Mouse (Mus musculus): ENCODE results near the gene Aifm3. TPM values are rescaled to one million over a fixed set of nuclear protein-coding genes. Genes with fewer than 3 reads are reported as not detected.

Aifm3 gene
- total RNA-seq (2022), result under 1 TPM; 0.12 to 0.70 (median 0.28) TPM

GRCm38 (mm10) chr16:17489469-17490111 lies at the start of gene Aifm3:
TSS of gene Aifm3 (plus strand) at chr16:17489611.
- no peak for DNase-seq (ENCODE audit: low spot score in 2 of 2)

DNA sequence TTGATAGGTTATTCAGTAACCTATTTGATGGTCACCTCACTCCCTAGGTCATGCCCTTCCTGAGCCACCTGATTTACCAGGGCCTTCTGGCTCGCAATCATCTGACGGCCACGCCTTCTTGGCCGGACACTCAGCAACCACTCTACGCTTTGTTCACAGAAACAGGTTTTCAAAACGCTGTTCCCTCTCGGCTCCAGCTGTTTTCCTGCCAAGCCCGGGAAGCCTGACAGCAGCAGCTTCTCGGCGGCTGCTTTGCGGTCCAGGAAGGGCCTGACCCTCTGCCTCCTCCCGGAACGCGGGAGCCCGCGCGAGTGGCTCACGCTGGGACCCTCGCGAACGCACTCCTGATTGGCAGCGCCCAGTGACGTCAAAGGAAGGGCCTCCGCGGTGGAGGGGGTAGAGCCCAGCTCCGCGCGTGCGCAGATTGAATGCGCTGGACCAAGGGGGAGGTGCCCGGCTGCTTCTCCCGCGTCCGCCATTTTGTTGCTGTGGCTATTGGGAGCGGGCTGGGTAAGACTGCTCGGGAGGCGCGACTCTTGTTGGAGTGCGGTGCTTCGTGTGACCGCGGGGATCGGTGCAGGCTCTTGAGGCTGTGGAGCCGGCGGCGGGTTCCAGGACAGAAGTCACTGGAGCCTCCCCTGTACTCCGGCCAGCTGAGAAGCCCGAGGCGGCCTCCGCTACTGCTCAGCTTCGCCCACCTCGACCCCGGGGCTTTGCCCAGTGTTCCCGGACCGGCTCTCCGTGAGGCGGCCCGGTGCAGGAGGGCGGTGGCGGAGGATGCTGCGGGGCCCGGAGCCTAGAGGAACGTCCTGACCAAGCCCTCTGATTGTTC lies 37.7 kb upstream of the Aifm3 start, which contains the start of gene Crkl:
TSS of gene Crkl (plus strand) at position 447 of the 832 bp plus-strand sequence.
- DNase-seq (ENCODE audit: low spot score in 2 of 2), result peak; percentile 92 to 95

GRCm38 (mm10) chr16:17452373-17452715 lies 37.1 kb upstream of the Aifm3 start:
- DNase-seq (ENCODE audit: low spot score in 2 of 2), result peak; percentile 10 to 19

- DNase-seq (ENCODE audit: low spot score in 2 of 2), result no peak
These were observed 32.5 kb upstream of the Aifm3 start for GRCm38 (mm10) chr16:17456901-17457300.

DNA sequence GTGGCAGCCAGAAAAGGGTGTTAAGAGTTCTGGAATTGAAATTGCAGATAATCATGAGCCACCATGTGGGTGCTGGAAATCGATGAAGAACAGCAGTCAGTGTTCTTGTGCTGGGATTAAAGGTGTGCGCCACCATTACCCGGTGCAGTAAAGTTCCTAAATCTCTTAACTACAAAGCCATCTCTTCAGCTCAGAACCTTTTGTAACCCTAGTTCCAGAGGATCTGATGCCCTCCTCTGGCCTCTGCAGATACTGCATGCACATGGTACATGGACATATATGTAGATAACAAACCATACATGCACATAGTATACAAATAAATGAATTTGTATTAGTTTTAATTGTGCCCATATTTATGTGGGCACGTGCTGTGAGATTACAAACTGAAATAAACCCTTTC lies 29.2 kb upstream of the Aifm3 start:
- DNase-seq (ENCODE audit: low spot score in 2 of 2), result no peak

GRCm38 (mm10) chr16:17461596-17461995 lies 27.8 kb upstream of the Aifm3 start:
- DNase-seq (ENCODE audit: low spot score in 2 of 2), result no peak

- DNase-seq (ENCODE audit: low spot score in 2 of 2), result no peak
These were observed 26.2 kb upstream of the Aifm3 start for GRCm38 (mm10) chr16:17463184-17463583.

DNA sequence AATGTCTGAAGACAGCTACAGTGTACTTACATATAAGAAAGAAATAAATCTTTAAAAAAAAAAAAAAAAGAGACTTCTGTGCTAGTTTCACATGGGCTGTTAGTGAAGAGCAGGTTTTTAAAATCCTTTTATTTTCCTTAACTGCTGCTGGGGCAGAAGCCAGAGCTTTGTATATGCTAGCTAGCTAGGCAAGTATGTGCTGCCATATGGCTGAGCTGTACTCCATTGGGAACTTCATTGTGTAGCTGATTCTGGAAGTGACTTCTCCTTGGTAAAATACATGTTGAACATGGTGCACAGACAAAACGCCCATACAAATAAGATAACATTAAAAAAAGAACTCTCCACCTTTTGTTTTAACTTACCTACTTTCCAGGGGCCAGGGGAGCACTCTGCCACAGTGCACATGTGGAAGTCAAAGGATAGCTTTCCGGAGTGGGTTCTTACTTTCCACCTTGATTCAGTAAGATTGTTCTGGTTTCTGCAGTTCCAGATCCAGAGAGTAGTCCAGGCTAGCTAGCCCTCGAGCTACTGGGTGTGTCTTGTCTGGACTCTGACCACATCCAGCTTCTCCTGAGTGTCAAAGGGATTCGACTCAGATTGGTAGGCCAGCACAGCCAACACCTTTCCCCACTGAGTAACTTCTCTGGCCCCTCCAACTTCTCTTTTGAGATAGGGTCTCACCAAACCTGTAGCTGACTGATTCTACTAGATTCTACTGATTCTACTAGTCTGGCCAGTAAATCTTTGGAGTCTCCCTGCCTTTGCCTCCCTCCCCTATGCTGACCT lies 22.3 kb upstream of the Aifm3 start:
- no peak for DNase-seq (ENCODE audit: low spot score in 2 of 2)

DNA sequence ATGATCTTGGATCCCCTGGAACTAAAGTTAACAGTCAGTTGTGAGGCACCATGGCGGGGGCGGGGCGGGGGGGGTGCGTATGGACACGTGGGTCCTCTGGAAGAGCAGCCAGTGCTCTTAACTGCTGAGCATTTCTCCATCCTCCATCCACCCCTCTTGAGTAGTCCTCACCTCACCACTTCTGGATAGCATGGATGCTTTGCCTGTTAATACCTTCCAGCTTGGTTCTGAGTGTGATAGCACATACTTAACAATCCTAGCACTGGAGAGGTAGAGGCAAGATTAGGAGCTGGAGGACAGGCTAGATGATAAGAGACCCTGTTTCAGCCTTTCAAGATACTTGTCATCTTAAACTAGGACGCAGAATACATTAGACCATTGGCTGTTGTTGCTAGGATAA lies 16.9 kb upstream of the Aifm3 start:
- no peak for DNase-seq (ENCODE audit: low spot score in 2 of 2)

- DNase-seq (ENCODE audit: low spot score in 2 of 2), result no peak
These were observed 15.3 kb upstream of the Aifm3 start for GRCm38 (mm10) chr16:17474091-17474490.

DNA sequence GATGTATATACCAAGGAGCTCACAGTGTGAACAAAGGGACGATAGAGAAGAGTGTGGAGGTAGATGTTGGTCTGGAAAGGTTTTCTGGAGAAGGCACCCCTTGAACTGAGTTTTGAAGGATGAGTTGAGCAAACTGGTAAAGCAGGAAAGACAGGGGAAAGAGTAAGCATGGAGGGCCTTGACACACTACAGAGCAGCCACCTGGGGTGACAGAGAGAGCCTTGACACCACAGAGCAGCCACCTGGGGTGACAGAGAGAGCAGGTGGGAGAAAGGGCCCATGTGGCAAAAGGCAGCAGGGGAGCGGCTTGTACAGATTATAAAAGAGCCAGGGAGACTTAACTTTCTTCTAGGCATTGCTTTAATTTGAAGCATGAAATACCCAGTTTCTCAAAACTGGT lies 14.7 kb upstream of the Aifm3 start:
- DNase-seq (ENCODE audit: low spot score in 2 of 2), result no peak

GRCm38 (mm10) chr16:17475326-17475725 lies 14.1 kb upstream of the Aifm3 start:
- DNase-seq (ENCODE audit: low spot score in 2 of 2), result no peak

DNA sequence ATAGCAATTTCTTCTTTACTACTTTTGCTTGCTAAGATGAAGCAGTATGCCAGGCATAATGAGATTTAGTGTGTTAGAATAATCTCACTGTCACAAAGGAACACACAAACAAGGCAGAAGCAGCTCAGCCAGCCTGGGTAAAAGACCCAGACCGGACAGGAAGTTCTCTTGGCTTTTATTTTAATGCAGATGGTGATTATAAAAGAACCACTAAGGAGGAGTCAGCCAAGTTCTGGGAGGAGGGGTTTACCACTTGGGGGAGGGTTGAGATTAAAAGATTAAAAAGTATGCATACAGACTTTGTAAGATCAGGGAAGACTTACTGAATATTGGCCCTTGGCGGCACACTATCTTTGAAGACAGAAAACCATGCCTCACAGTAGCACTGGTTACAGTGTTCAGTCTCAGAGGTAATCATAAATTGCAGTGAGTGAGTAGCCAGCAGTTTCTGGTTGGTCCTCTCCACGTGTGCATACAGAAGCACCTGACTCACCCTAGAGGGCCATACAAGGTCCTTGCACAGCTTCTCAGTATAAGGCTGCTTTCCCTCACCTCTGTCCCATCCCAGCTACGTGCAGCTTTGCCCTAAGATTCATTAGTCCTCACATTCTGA lies 11.0 kb upstream of the Aifm3 start:
- DNase-seq (ENCODE audit: low spot score in 2 of 2), result no peak

GRCm38 (mm10) chr16:17481465-17481864 lies 7.9 kb upstream of the Aifm3 start:
- no peak for DNase-seq (ENCODE audit: low spot score in 2 of 2)

DNA sequence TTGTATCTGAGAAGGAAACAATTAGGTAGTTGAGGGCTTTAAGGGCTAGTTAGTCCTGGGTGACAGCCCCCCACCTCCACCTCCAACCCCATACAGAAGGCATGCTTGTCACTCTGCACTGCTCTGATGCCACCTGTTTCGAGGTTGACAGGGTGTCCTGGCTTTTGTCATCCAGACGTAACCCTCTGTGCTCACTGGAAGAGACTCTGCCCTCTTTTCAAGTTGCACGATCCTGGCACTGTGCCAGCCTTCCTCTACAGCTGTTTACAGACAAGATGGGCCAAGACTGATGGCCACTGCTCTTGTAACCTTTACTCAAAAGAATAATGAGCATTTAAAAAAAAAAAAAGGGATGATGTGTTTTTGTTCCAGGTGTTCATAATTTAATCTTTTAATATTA lies 2.9 kb upstream of the Aifm3 start:
- no peak for DNase-seq (ENCODE audit: low spot score in 2 of 2)

DNA sequence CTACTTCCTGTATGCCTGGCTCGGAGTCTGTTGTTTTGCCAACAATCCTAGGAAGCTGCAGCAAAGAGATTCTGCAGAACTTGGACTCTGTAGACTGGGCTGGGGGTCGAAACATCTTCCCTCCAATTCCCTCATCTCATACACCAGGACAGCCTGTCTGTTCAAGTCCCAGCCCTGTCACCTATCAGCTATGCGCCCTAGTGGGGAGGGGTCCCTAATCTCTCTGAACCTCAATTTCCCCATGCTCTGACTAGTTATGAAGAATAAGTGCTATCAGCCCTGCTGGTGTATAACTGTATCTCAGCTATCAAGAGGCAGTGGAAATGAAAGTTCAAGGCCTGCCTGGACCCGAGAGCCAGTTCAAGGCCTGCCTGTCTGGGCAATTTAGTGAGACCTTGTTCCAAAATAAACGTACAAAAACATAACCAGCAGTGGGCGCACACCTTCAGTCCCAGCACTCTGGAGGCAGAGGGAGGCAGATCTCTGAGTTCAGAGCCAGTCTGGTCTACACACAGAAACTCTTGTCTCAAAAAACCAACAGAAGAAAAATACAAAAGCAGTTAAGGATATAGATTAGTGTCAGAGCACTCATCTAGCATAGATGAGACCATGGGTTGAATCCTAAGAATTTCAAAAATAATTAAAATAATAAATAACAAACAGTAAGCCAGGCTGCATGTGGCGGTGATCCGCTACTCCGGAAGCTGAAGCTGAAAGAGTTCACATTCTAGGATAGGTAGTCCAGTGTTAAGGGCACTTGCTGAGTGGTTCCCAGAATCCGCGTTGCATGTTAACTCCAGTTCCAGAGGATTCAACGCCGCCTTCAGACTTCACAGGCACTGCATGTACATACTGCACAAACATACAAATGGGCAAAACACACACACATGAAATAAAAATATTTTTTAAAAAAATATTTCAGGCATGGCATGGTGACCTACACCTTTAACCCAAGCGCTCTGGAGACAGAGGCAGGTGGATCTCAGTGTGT lies 638 bp upstream of the Aifm3 start:
- no peak for DNase-seq (ENCODE audit: low spot score in 2 of 2)

GRCm38 (mm10) chr16:17491154-17491553 lies 1.7 kb downstream of the Aifm3 start:
- no peak for DNase-seq (ENCODE audit: low spot score in 2 of 2)

- no peak for DNase-seq (ENCODE audit: low spot score in 2 of 2)
These were observed 2.6 kb downstream of the Aifm3 start for GRCm38 (mm10) chr16:17491896-17492561.

- DNase-seq (ENCODE audit: low spot score in 2 of 2), result no peak
These were observed 7.3 kb downstream of the Aifm3 start for GRCm38 (mm10) chr16:17496499-17497305.

Data from gastrocnemius, adult 8-10 months (tissue).